Mouse (Mus musculus): ENCODE results near the gene Hspa12a.

Gene Hspa12a

GRCm38 (mm10) chr19:58818571-58819415 is 124.7 kb downstream of the Hspa12a start:
- no peak for DNase-seq

GRCm38 (mm10) chr19:58817398-58817797 is 126.1 kb downstream of the Hspa12a start:
- DNase-seq = no peak

GRCm38 (mm10) chr19:58816453-58817041 is 126.9 kb downstream of the Hspa12a start:
- no peak for DNase-seq

GRCm38 (mm10) chr19:58815179-58815922 is 128.1 kb downstream of the Hspa12a start:
- DNase-seq = no peak

DNA sequence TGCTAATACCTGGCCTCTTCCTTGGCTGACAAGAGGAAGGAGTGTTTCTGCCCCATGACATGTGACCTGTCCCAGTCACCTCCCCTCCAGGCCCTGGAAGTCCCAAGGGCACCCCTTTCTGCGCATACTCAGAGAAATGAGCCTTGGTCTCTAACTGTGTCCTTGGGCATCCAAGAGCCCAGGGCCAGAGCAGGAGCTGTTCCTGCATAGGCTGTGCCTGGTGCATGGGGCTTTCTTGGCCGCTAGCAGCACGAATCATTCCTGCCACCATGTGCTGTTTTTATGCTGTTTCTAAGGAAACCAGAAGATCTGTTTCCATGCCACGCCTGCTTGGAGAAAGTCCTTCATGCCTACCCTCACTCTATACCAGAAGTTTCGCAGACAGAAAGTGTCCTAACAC is 132.9 kb downstream of the Hspa12a start:
- no peak for DNase-seq

DNA sequence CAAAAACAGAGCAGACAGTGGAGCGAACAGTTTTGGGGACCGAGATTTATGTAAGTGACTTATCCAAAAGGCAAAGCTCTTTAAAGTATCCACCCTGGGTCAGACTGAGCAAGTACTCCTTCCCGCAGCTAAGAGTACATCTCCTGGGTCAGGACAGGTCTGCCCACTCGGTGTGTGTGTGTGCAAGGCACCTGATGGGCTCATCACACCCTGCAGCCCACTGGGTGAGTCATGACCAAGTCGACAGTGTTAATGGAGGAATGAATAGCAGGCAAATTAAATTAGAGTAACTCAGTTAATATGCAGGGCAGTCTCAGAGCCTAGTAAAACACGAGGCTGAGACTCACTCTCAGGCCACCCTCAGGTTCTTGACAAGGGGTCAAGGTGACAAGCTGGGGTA is 134.6 kb downstream of the Hspa12a start:
- no peak for DNase-seq

DNA sequence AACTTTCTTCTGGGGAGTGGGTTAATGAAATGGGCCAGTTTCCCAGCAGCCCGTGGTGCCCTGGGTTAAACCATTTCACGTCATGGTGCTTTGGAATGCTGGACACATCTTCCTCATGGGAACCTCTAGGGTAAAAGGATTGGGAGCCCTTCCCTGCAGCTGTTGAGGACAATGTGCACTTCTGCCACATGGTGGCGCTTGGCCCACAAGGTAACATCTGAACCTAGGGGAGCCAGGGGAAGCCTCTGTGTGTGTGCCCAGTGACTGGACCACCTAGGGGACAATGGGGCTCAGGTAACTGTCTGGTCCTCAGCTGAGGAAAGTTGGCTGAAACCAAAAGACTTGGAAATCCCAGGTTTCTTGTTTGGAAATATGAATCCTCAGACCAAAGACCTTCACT is 137.1 kb downstream of the Hspa12a start:
- DNase-seq = peak; percentile 81

GRCm38 (mm10) chr19:58805191-58805779 is 138.2 kb downstream of the Hspa12a start:
- no peak for DNase-seq

DNA sequence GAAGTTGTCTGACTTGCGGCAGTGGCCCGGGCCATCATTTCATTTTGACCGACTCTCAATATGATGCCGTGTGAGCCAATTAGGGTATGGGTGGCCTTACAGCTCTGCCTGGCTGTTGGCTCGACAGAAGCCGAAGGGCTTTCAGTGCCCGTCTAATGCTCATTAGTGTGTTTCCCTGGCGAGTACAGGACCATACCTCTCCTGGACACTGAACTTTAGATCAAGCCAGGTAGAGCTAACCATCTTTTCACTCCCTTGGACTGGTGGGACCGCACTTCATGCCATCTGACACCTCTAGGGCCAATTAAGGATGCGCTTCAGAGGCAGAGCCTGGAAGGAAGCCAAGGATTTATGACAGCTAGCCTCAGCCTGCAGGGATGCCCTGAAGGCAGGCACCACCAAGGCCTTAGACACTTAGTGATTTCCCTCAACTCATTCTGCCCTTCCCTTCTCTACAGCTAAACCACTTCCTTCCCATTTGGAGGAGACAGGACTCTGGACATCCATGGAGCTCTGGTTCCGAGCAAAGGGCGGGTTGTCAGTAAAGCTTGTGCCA is 148.3 kb downstream of the Hspa12a start:
- DNase-seq = no peak

GRCm38 (mm10) chr19:58794284-58794683 is 149.2 kb downstream of the Hspa12a start, which contains the start of gene 1700019N19Rik:
TSS of gene 1700019N19Rik (minus strand) at chr19:58794461.
- DNase-seq = no peak

DNA sequence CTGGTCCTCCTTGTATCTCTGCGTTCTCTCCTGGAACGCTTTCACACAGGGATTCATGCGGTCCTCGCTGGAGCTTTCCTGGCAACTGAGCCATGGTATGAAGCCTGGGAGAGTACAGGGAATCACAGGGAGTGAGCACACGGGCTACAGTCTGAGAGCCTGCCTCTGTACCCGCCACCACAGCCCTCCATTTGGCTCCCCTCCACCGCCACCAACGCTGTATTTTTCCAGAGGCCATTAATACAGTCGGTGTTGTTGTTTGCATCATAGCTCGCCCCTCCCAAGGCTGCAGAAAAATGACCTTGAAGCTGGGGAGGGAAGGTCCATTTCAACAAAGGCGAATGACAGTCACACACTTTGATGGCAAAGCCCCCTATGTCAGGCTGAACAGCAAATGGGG is 154.3 kb downstream of the Hspa12a start:
- no peak for DNase-seq

DNA sequence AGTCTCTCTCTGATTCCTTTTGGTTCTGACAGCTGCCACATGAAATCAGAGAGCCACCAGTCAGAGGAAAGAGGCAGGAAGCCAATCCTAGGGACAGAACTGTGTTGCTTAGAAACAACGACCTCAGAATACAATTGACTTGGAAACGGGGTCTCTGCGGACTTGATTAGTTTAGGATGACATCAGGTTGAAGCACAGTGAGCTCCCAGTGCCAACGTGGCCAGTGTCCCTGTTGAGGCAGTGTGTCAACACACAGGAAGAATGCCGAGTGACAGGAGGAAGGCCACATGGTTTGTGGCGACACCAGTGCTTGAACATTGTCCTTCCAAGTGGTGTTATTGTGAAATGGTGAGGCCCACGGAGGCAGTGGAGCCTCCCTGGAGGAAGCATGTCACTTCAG is 159.5 kb downstream of the Hspa12a start:
- DNase-seq = no peak

DNA sequence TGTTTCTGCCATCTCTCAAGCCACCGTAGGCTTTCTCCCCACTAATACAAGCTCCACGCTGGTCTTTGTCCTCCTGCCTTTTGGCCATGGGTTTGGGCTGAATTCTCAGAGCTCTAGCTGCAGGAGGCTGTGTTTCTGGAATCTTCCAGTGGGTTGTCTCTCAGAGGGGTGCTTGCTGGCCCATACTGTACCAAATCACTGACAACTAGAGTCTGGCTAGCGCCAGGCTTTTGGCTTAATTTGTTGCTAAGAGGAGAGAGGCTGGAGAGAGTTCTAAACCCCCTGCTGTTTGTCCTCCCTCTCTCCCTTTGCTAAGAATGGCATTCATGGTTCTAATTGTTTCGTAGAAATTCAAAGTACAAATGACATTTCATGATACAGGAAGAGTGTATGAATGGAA is 161.9 kb downstream of the Hspa12a start:
- no peak for DNase-seq

DNA sequence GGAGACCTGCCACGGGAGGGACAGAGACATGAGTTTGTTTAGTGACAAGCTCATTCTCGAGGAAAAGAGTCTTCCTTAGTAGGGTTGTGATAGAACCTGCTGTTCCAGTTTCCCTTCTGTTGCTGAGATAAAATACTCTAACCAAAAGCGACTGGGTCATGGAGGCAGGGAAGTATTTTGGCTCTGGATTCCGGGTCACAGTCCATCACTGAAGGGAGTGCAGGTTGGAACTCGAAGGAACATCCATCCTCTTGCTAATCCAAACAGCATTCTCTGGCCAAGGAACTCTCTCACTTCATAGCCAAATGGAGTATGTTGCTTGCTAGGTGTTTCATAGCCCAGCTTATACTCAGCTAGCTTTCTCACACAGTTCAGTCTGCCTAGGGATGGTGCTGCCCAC is 167.0 kb downstream of the Hspa12a start:
- no peak for DNase-seq

- no peak for DNase-seq
These were observed 176.1 kb downstream of the Hspa12a start for GRCm38 (mm10) chr19:58767329-58767728.

GRCm38 (mm10) chr19:58762848-58763541 is 180.5 kb downstream of the Hspa12a start:
- peak; percentile 29 for DNase-seq

DNA sequence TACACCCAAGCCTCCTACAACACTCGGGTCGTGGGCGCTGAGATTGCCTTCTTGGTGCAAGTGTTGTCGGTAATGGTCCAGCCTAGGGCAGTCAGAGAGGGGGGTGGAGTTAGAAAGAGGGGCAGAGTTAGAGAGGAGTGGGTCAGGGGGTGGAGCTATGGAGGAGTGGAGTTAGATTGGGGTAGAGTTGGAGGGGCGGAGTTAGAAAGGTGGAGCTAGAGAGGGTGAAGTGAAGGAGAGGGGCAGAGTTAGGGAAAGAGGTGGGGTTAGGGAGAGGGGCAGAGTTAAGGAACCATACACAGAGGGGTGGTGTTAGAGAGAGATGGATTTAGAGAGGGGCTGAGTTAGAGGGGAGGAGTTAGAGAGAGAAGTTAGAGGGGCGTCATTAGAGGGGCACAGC is 181.1 kb downstream of the Hspa12a start:
- DNase-seq = no peak

DNA sequence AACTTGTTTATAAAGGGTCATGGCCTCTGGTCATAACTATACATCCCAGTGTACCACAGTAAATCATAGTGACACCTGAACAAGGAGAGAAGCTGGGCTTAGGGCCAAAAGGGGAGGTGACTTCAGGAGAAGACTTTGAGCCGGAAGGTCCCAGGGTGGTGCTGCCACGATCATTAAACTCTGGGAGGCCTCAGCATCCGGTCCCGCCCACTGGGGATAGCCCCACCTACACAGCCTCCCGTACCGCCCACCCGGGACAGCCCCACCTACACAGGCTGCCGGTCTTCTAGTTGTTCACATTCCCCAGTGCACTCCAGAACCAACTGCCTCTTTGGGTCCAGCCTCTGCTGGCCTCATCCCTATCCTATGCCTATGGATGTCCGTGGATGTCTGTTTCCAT is 184.0 kb downstream of the Hspa12a start, which contains the start of gene Pnliprp2:
Pnliprp2 (plus strand) TSS at position 297 of the 400 bp plus-strand sequence.
- DNase-seq = peak; percentile 17

- no peak for DNase-seq
These were observed 184.6 kb downstream of the Hspa12a start for GRCm38 (mm10) chr19:58758871-58759270.

GRCm38 (mm10) chr19:58751504-58751903 is 191.9 kb downstream of the Hspa12a start:
- DNase-seq = no peak

DNA sequence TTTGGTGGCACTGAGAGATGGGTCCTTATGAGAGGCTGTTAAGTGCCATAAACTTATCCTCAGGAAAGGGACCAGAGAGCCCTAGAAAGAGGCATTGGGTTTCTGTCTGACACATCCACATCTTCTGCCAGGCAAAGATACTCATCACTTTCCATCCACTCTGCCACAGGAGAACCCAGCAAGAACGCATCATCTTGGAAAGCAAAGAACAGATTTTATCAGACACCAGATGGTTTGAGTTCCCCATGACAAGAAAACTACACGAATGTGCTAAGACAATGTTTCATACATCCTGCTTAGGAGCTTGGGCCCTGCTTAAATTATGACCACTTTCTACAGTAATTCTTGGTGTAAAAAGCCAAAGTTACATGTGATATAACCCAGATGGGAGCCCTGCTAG is 192.6 kb downstream of the Hspa12a start:
- DNase-seq = no peak

DNA sequence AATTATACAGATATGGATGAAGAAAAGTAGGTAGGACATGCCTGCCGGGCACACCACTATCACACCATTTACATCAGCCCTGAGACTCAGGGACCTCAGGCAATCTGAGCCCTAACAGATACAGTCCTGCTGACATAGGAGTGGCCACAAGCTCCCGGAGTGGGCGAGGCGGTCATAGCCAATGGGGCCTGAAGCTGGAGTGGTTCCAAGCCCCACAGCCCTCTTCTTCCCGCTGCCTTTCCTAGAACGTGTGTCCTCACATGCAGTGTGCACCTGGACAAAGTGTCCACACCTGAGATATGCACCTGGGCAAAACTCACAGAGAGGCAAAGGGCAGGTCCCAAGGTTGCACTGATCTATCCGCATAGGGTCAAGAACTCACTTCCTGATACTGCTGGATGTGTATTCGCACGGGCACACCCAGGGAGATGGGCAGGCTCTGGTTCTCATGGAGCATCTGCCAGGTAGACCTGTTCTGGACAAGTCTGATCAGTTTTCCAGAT is 195.9 kb downstream of the Hspa12a start:
- DNase-seq = no peak
